Mouse (Mus musculus): ENCODE measurements at regions not wholly inside any gene's neighbourhood (a gene's known extent, or its start where the extent isn't known, plus 50 kb on each side); places are given as distances from the start of the nearest gene placed in this dataset.

DNA sequence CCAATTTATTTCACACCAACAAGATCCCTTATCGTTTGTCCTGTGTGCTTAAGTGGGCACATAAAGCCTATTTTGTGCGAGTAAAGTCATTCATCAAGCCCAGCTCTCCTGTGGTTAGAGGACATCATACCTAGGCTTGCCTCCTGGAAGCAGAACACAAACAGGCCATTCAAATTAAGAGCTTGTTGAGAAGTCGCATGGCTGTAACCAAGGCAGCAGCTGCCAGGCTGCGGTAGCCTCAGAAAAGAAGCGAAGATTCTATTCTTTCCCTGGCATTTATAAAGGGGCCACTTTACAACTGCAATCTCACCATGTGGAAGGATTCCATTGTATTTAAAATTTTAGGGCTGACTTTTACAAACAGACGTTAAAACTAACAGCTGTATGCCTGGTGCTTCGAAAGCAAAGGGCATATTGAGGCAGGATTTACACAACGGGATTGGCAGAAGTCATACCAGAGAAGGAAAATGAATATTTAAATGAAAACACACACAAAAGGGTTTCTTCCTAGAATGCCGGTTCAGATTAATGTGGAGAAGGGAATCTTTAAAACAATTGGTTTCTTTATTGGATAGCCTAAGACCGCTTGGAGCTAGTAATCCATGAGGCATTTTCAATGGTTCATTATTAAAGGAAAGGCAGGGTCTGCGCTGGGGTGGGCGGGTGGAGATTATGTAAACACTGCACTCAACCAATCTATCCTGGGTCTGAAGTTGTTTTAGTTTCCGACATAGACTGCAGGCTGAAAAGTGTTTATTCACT is 366.6 kb downstream of the Sfmbt2 start:
- TF ChIP-seq CTCF (IDR thresholded peaks at IDR 0.05; ENCODE audit: borderline replicate concordance, insufficient read depth, low read depth, low read length) = no peak
- TF ChIP-seq POLR2A (IDR thresholded peaks at IDR 0.05; ENCODE audit: borderline replicate concordance, insufficient read depth, low read length) = no peak
- WGBS = 8% methylated on average over 13 of the region's 13 CpGs
- Histone ChIP-seq H3K4me1 (ENCODE audit: control insufficient read depth, insufficient read depth, low read length) (no peaks in the 10 kb centered on the region), H3K27ac (ENCODE audit: insufficient read depth, low read length) (no peak overlapping the region), H3K27me3 (ENCODE audit: control insufficient read depth, insufficient read depth, low read length) (no peaks in the 10 kb centered on the region), H3K4me3 (replicated peaks; ENCODE audit: insufficient read depth, low read depth, low read length) (no peak overlapping the region)
- peak in 1 of 2 experiments; percentile 6 for DNase-seq

DNA sequence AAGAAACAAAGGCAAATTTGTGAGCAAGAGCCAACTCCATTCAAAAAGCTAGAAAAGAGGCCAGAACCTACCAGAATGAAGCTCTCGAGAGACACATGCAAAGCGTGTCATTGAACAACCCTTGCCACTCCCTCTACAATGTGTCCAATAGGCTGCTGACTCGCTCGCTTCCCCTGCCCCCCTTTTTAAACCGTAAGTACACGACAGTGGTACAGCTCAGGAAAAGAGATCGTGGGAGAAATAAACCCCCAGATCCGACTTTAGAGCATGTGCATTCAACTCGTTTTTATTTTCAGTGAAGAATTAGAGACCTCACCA is 367.1 kb downstream of the Sfmbt2 start:
- no peak overlapping the region for H3K4me3 ChIP-seq (replicated peaks; ENCODE audit: insufficient read depth, low read depth, low read length)
- no peaks in the 10 kb centered on the region for H3K4me1 ChIP-seq (ENCODE audit: control insufficient read depth, insufficient read depth, low read length)
- 18% methylated on average over 9 of the region's 9 CpGs for WGBS
- no peak overlapping the region for H3K27ac ChIP-seq (ENCODE audit: insufficient read depth, low read length)
- H3K27me3 ChIP-seq (ENCODE audit: control insufficient read depth, insufficient read depth, low read length) = no peaks in the 10 kb centered on the region
- peak in 1 of 2 experiments; percentile 33 for DNase-seq
- TF ChIP-seq POLR2A (IDR thresholded peaks at IDR 0.05; ENCODE audit: borderline replicate concordance, insufficient read depth, low read length) (no peak), CTCF (IDR thresholded peaks at IDR 0.05; ENCODE audit: borderline replicate concordance, insufficient read depth, low read depth, low read length) (no peak)

DNA sequence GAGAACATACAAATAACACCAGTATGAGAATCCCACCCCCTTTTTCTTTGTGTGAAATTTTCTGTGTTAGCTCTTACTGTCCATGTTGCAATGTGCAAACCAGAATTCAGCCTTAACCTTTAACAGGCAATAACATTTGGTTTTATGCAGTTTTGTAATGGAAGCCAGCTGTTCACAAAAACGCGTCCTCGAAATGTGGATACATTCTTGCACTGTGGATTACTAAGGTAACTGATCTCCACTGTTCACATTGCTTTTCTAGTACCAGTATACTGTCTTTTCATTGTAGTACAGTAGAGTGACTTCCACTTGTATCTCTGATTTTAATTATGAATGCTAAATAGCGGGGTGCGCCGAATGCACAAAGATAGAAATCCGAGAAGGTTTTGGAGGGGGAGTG is 374.8 kb downstream of the Sfmbt2 start:
- 90% methylated on average over 7 of the region's 7 CpGs for WGBS
- TF ChIP-seq CTCF (IDR thresholded peaks at IDR 0.05; ENCODE audit: borderline replicate concordance, insufficient read depth, low read depth, low read length) (no peak), POLR2A (IDR thresholded peaks at IDR 0.05; ENCODE audit: borderline replicate concordance, insufficient read depth, low read length) (no peak)
- Histone ChIP-seq H3K4me1 (ENCODE audit: control insufficient read depth, insufficient read depth, low read length) (no peaks in the 10 kb centered on the region), H3K27ac (ENCODE audit: insufficient read depth, low read length) (no peak overlapping the region), H3K4me3 (replicated peaks; ENCODE audit: insufficient read depth, low read depth, low read length) (no peak overlapping the region), H3K27me3 (ENCODE audit: control insufficient read depth, insufficient read depth, low read length) (no peaks in the 10 kb centered on the region; the same call in 1 of the 2 replicates)
- no peak for DNase-seq

DNA sequence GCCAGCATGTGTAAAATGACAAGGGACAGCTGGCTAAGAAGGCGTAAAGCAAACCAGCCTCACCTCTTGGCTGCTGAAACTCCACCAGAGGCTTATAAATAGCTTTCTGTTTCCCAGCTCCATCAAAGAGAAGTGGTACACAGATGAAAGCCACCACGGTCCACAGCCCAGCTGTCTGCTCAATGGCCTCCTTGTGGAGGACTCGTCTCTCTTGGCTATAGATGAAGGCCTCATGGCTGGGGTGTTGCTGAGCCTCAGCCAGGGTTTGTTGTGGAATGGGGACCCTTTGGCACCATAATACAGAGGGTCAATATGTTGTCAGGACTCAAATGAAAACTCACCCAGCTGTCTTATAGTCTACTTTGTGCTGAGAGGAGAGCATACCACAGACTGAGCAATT is 385.1 kb downstream of the Sfmbt2 start:
- Histone ChIP-seq H3K27ac (ENCODE audit: insufficient read depth, low read length) (no peak overlapping the region), H3K4me1 (ENCODE audit: control insufficient read depth, insufficient read depth, low read length) (no peaks in the 10 kb centered on the region), H3K4me3 (replicated peaks; ENCODE audit: insufficient read depth, low read depth, low read length) (no peak overlapping the region), H3K27me3 (ENCODE audit: control insufficient read depth, insufficient read depth, low read length) (no peaks in the 10 kb centered on the region)
- peak in 1 of 2 experiments; percentile 2 for DNase-seq
- no peak for TF ChIP-seq POLR2A (IDR thresholded peaks at IDR 0.05; ENCODE audit: borderline replicate concordance, insufficient read depth, low read length)
- no peak for TF ChIP-seq CTCF (IDR thresholded peaks at IDR 0.05; ENCODE audit: borderline replicate concordance, insufficient read depth, low read depth, low read length)
- WGBS = 17% methylated on average over 3 of the region's 3 CpGs

DNA sequence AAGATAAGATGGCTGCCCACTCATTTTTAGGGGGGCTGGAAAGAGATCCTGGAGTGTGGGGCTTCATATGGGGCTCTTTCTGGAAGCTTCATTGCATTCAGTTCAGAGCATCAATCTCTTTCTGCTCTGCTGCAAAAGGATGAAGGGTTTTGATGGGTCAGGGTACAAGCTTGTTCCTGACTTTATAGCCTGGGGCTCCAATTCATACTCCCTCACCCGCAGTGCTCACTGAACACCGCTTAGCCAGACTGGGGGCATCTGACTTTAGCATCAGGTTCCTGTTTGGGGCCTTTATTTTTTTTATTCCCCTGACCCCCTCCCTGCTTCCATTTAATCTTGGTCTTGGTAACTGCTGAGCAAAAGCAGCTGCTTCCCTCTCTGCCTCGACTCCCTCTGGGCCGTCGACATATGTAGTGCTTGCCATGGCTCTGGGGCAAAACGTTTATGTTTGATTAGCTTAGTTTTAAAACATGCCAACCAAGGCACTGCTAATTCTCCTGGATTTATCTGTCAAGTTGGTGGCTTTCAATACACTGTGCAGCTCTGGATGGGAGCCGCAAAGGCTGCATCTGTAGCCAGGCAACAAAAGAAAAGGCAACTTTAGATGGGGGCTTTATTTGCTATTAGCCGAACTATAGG is 387.0 kb downstream of the Sfmbt2 start:
- Histone ChIP-seq H3K4me1 (ENCODE audit: control insufficient read depth, insufficient read depth, low read length) (no peaks in the 10 kb centered on the region), H3K4me3 (replicated peaks; ENCODE audit: insufficient read depth, low read depth, low read length) (no peak overlapping the region), H3K27ac (ENCODE audit: insufficient read depth, low read length) (no peak overlapping the region), H3K27me3 (ENCODE audit: control insufficient read depth, insufficient read depth, low read length) (no peaks in the 10 kb centered on the region)
- TF ChIP-seq CTCF (IDR thresholded peaks at IDR 0.05; ENCODE audit: borderline replicate concordance, insufficient read depth, low read depth, low read length) = no peak
- TF ChIP-seq POLR2A (IDR thresholded peaks at IDR 0.05; ENCODE audit: borderline replicate concordance, insufficient read depth, low read length) = no peak
- no peak for DNase-seq
- WGBS = 31% methylated on average over 8 of the region's 8 CpGs

DNA sequence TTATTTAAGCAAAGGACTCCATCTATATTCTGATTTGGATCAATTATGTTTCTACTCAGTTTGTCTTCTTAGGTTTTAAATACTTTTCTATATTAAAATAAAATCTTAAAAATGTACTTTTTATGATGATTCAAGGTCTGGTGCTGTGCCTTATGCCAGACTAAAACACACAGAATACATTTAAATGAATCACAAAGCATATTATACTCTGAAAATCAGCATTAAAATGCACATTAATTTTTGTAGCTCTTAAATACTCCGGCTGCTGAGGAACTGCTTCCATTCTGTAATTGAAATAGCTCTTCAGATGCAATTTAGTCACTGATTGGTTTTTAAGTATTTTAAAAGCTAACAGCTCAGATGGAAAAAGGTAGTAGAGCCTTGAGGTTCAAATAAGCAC is 387.6 kb downstream of the Sfmbt2 start:
- no peak for TF ChIP-seq CTCF (IDR thresholded peaks at IDR 0.05; ENCODE audit: borderline replicate concordance, insufficient read depth, low read depth, low read length)
- TF ChIP-seq POLR2A (IDR thresholded peaks at IDR 0.05; ENCODE audit: borderline replicate concordance, insufficient read depth, low read length) = no peak
- Histone ChIP-seq H3K27me3 (ENCODE audit: control insufficient read depth, insufficient read depth, low read length) (no peaks in the 10 kb centered on the region), H3K4me3 (replicated peaks; ENCODE audit: insufficient read depth, low read depth, low read length) (no peak overlapping the region), H3K27ac (ENCODE audit: insufficient read depth, low read length) (no peak overlapping the region), H3K4me1 (ENCODE audit: control insufficient read depth, insufficient read depth, low read length) (no peaks in the 10 kb centered on the region)
- WGBS = 91% methylated on average over 1 of the region's 1 CpGs
- DNase-seq = no peak

DNA sequence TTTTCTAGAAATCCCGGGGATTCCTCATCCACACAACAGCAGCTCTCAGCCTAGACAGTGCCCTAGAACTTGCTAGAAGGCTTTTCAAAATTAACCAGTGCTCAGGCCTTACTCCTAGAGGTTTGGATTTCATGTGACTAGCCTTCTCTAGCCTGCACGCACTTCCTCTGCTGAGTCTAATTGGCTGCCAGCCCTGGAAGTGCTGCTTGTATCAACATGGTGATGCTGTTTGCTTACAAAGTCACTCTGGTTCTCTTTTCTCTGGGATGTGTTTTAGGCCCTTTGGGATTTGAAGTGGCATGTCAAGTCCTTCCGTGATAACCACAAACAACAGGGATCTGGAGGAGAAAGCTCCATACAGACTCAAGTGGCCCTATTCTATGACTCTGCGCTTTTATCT is 391.9 kb downstream of the Sfmbt2 start:
- H3K4me3 ChIP-seq (replicated peaks; ENCODE audit: insufficient read depth, low read depth, low read length) = no peak overlapping the region
- no peak for TF ChIP-seq POLR2A (IDR thresholded peaks at IDR 0.05; ENCODE audit: borderline replicate concordance, insufficient read depth, low read length)
- TF ChIP-seq CTCF (IDR thresholded peaks at IDR 0.05; ENCODE audit: borderline replicate concordance, insufficient read depth, low read depth, low read length) = no peak
- H3K4me1 ChIP-seq (ENCODE audit: control insufficient read depth, insufficient read depth, low read length) = no peaks in the 10 kb centered on the region
- H3K27ac ChIP-seq (ENCODE audit: insufficient read depth, low read length) = no peak overlapping the region
- H3K27me3 ChIP-seq (ENCODE audit: control insufficient read depth, insufficient read depth, low read length) = no peaks in the 10 kb centered on the region
- no peak for DNase-seq
- 77% methylated on average over 4 of the region's 4 CpGs for WGBS

DNA sequence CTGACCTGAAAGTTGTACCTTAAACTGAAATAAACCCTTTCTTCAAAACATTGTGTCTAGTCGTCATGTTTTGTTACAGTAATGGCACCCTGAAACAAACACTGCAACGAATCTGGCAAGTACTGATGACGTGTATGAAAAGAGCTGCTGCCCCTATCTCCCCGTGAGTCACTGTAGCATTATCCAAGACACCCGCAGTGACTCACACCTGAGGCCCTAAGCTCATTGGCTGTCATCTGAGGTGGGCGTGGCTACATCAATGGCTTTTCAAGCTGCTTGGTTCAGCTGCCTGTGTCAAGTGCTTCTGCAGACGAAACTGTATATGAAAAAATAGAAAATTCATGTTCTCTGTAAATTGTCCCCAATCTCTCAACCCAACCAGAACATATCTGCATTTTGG is 388.8 kb upstream of the Prkcq start:
- no peak overlapping the region for H3K27ac ChIP-seq (ENCODE audit: insufficient read depth, low read length)
- no peak for DNase-seq
- no peaks in the 10 kb centered on the region for H3K27me3 ChIP-seq (ENCODE audit: control insufficient read depth, insufficient read depth, low read length)
- no peak overlapping the region for H3K4me3 ChIP-seq (replicated peaks; ENCODE audit: insufficient read depth, low read depth, low read length)
- TF ChIP-seq CTCF (IDR thresholded peaks at IDR 0.05; ENCODE audit: borderline replicate concordance, insufficient read depth, low read depth, low read length) (no peak), POLR2A (IDR thresholded peaks at IDR 0.05; ENCODE audit: borderline replicate concordance, insufficient read depth, low read length) (no peak)
- no peaks in the 10 kb centered on the region; the same call in 1 of the 2 replicates for H3K4me1 ChIP-seq (ENCODE audit: control insufficient read depth, insufficient read depth, low read length)
- WGBS = 63% methylated on average over 7 of the region's 7 CpGs
